ENCODE assay signal across 8 mouse cellular contexts in the genomic region with DNA sequence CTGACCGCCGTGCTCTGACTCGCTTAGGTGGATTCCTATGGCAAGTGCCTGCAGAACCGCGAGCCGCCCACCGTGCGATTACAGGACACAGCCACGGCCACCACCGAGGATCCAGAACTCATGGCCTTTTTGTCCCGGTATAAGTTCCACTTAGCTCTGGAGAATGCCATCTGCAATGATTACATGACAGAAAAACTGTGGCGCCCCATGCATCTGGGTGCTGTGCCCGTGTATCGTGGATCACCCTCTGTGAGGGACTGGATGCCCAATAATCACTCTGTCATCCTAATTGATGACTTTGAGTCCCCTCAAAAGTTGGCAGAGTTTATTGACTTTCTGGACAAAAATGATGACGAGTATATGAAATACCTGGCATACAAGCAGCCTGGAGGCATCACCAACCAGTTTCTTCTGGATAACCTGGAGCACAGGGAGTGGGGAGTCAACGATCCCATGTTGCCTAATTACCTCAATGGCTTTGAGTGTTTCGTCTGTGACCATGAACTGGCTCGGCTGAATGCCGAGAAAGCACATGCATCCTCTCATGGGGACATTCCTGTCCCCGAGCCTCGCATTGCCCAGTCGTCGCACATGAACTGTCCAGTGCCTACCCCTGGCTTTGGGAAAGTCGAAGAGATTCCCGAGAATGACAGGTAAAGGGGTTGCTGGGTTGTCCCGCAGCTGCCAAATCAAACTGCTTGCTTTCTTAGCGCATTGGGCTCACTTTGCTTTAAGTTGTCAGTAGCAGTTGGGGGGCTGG. TPM values are rescaled to one million over a fixed set of nuclear protein-coding genes. Genes with fewer than 3 reads are reported as not detected.
DNase-seq lines count a peak whose midpoint lies in the region; ATAC-seq and TF ChIP-seq lines count a peak whose summit lies in the region.

No protein-coding gene starts in this region.

- peak overlapping the region; percentile 60 for H3K4me3 ChIP-seq in ES-Bruce4 (ENCODE audit: low read depth, low read length)
- peak overlapping the region; percentile 79 for H3K4me3 ChIP-seq in intestine, embryonic 14.5 days (ENCODE audit: low read depth, low read length)
- H3K4me3 ChIP-seq in midbrain, embryonic 12.5 days = peak overlapping the region; percentile 90

- peak overlapping the region; percentile 78 for H3K4me2 ChIP-seq in intestine, embryonic 14.5 days (ENCODE audit: low read length)
- peak overlapping the region; percentile 87 for H3K4me2 ChIP-seq in midbrain, embryonic 12.5 days (replicated peaks)

- ATAC-seq in frontal cortex, adult (ENCODE audit: low TSS enrichment) = no peak
- peak; percentile 13 for ATAC-seq in erythroid progenitor cell, adult 5-6 weeks (replicated peaks; ENCODE audit: low FRiP score, poor library complexity, severe bottlenecking)
- no peak for ATAC-seq in intestine, embryonic 14.5 days (replicated peaks; ENCODE audit: low FRiP score, low TSS enrichment, low read depth)
- no peak for ATAC-seq in midbrain, embryonic 12.5 days (ENCODE audit: low FRiP score, low read depth)

- H3K27me3 ChIP-seq in ES-Bruce4 (ENCODE audit: control insufficient read depth, insufficient read depth, low read length, poor library complexity, severe bottlenecking) = no peaks in the 10 kb centered on the region
- H3K27me3 ChIP-seq in intestine, embryonic 14.5 days (replicated peaks; ENCODE audit: control insufficient read depth, insufficient read depth, low read length) = no peaks in the 10 kb centered on the region
- H3K27me3 ChIP-seq in midbrain, embryonic 12.5 days = no peaks in the 10 kb centered on the region

- peak overlapping the region; percentile 47 for H3K9ac ChIP-seq in ES-Bruce4 (ENCODE audit: low read depth, poor library complexity, severe bottlenecking)
- peak overlapping the region; percentile 88 for H3K9ac ChIP-seq in intestine, embryonic 14.5 days (ENCODE audit: low read length)
- H3K9ac ChIP-seq in midbrain, embryonic 12.5 days (replicated peaks) = peak overlapping the region; percentile 91

- TF ChIP-seq EP300 in ES-Bruce4 (IDR thresholded peaks at IDR 0.05; ENCODE audit: insufficient read depth, low read depth, low read length) = no peak

- DNase-seq in frontal cortex, postnatal 10 days (ENCODE audit: low spot score in 2 of 2) = peak; percentile 27 to 30
- DNase-seq in intestine, embryonic 14.5 days (ENCODE audit: low spot score) = no peak
- no peak for DNase-seq in yolk sac, embryonic 10.5 days (ENCODE audit: low spot score)
- no peak for DNase-seq in gastrocnemius, postnatal 36 days

- H3K9me3 ChIP-seq in ES-Bruce4 (replicated peaks; ENCODE audit: control insufficient read depth, insufficient read depth, low read length, poor library complexity, severe bottlenecking) = no peaks in the 10 kb centered on the region
- no peaks in the 10 kb centered on the region for H3K9me3 ChIP-seq in intestine, embryonic 14.5 days (ENCODE audit: control insufficient read depth, low read length)
- no peaks in the 10 kb centered on the region for H3K9me3 ChIP-seq in midbrain, embryonic 12.5 days

- no peak for TF ChIP-seq POLR2A in ES-Bruce4 (IDR thresholded peaks at IDR 0.05; ENCODE audit: insufficient read depth, low read length)

- no peak overlapping the region for H3K27ac ChIP-seq in ES-Bruce4 (ENCODE audit: insufficient read depth, low read length)
- peak overlapping the region; percentile 96 for H3K27ac ChIP-seq in intestine, embryonic 14.5 days (ENCODE audit: low read depth)
- peak overlapping the region; percentile 97 for H3K27ac ChIP-seq in midbrain, embryonic 12.5 days (replicated peaks)

- WGBS in intestine, embryonic 14.5 days = 18% methylated on average over 27 of the region's 27 CpGs
- 15% methylated on average over 27 of the region's 27 CpGs for WGBS in midbrain, embryonic 12.5 days

- H3K36me3 ChIP-seq in ES-Bruce4 (ENCODE audit: control insufficient read depth, insufficient read depth, low read length, poor library complexity, severe bottlenecking) = peaks cover 24% of the 10 kb centered on the region
- peaks cover 46% of the 10 kb centered on the region for H3K36me3 ChIP-seq in intestine, embryonic 14.5 days (ENCODE audit: control insufficient read depth, insufficient read depth, low read length)
- peaks cover 35% of the 10 kb centered on the region for H3K36me3 ChIP-seq in midbrain, embryonic 12.5 days

- no peak for TF ChIP-seq CTCF in ES-Bruce4 (IDR thresholded peaks at IDR 0.05; ENCODE audit: low read depth, low read length)

- intact Hi-C loops in gastrocnemius, postnatal 36 days (cut with DNase I) = no loop called here

- H3K4me1 ChIP-seq in ES-Bruce4 (ENCODE audit: control insufficient read depth, insufficient read depth, low read length) = peaks cover 2% of the 10 kb centered on the region
- H3K4me1 ChIP-seq in intestine, embryonic 14.5 days (replicated peaks; ENCODE audit: control insufficient read depth, insufficient read depth, low read length) = peaks cover 44% of the 10 kb centered on the region
- H3K4me1 ChIP-seq in midbrain, embryonic 12.5 days = peaks cover 51% of the 10 kb centered on the region

RNA-seq across cellular contexts. Expression of a gene that starts 1.2 kb away (rescaled TPM):
- 8.0 and 8.9 TPM in 2 replicates for polyA plus RNA-seq in ES-Bruce4 (2011; ENCODE audit: insufficient read depth, insufficient read length, low read depth, missing spikeins)
- total RNA-seq in erythroid progenitor cell, adult 5-6 weeks (2015; ENCODE audit: low replicate concordance) = 5.9 and 10.1 TPM in 2 replicates
- 6.0 and 10.7 TPM in 2 replicates for total RNA-seq in erythroid progenitor cell, adult 5-6 weeks (2017; ENCODE audit: low replicate concordance)
- polyA plus RNA-seq in intestine, embryonic 14.5 days (2014; fragmentation: Nextera tagmentation; extraction: Ambion mirVana) = 19.6 and 20.0 TPM in 2 replicates
- polyA plus RNA-seq in midbrain, embryonic 12.5 days (2016; fragmentation: Nextera tagmentation; extraction: Ambion mirVana) = 26.8 and 27.0 TPM in 2 replicates
- total RNA-seq in gastrocnemius, postnatal 36 days (2021) = 1 to 10 TPM; 2.5 to 2.7 TPM

RNA-seq across cellular contexts. Expression of a gene that starts 6.9 kb away (rescaled TPM):
- polyA plus RNA-seq in ES-Bruce4 (2011; ENCODE audit: insufficient read depth, insufficient read length, low read depth, missing spikeins) = 131 and 151 TPM in 2 replicates
- 61.6 and 64.1 TPM in 2 replicates for total RNA-seq in erythroid progenitor cell, adult 5-6 weeks (2015; ENCODE audit: low replicate concordance)
- total RNA-seq in erythroid progenitor cell, adult 5-6 weeks (2017; ENCODE audit: low replicate concordance) = 14.1 and 65.5 TPM in 2 replicates
- polyA plus RNA-seq in intestine, embryonic 14.5 days (2014; fragmentation: Nextera tagmentation; extraction: Ambion mirVana) = 231 and 234 TPM in 2 replicates
- 225 and 253 TPM in 2 replicates for polyA plus RNA-seq in midbrain, embryonic 12.5 days (2016; fragmentation: Nextera tagmentation; extraction: Ambion mirVana)
- total RNA-seq in gastrocnemius, postnatal 36 days (2021) = 100 to 1,000 TPM in 1 of 2 experiments, 10 to 100 TPM in 1; 99.9 to 110 TPM

RNA-seq across cellular contexts. Expression of a gene that starts 11.4 kb away (rescaled TPM):
- 37.0 and 37.1 TPM in 2 replicates for polyA plus RNA-seq in ES-Bruce4 (2011; ENCODE audit: insufficient read depth, insufficient read length, low read depth, missing spikeins)
- total RNA-seq in erythroid progenitor cell, adult 5-6 weeks (2015; ENCODE audit: low replicate concordance) = 59.5 and 62.5 TPM in 2 replicates
- total RNA-seq in erythroid progenitor cell, adult 5-6 weeks (2017; ENCODE audit: low replicate concordance) = 29.8 and 30.5 TPM in 2 replicates
- polyA plus RNA-seq in intestine, embryonic 14.5 days (2014; fragmentation: Nextera tagmentation; extraction: Ambion mirVana) = 30.3 and 35.9 TPM in 2 replicates
- 47.6 and 48.9 TPM in 2 replicates for polyA plus RNA-seq in midbrain, embryonic 12.5 days (2016; fragmentation: Nextera tagmentation; extraction: Ambion mirVana)
- 10 to 100 TPM; 28.5 to 30.6 TPM for total RNA-seq in gastrocnemius, postnatal 36 days (2021)

RNA-seq across cellular contexts. Expression of a gene that starts 21.8 kb away (rescaled TPM):
- polyA plus RNA-seq in ES-Bruce4 (2011; ENCODE audit: insufficient read depth, insufficient read length, low read depth, missing spikeins) = 133 and 140 TPM in 2 replicates
- total RNA-seq in erythroid progenitor cell, adult 5-6 weeks (2015; ENCODE audit: low replicate concordance) = 53.3 and 56.2 TPM in 2 replicates
- 34.0 and 80.6 TPM in 2 replicates for total RNA-seq in erythroid progenitor cell, adult 5-6 weeks (2017; ENCODE audit: low replicate concordance)
- 87.4 and 92.4 TPM in 2 replicates for polyA plus RNA-seq in intestine, embryonic 14.5 days (2014; fragmentation: Nextera tagmentation; extraction: Ambion mirVana)
- polyA plus RNA-seq in midbrain, embryonic 12.5 days (2016; fragmentation: Nextera tagmentation; extraction: Ambion mirVana) = 97.5 and 99.5 TPM in 2 replicates
- 10 to 100 TPM; 71.5 to 73.6 TPM for total RNA-seq in gastrocnemius, postnatal 36 days (2021)

RNA-seq across cellular contexts. Expression of a gene that starts 27.8 kb away (rescaled TPM):
- polyA plus RNA-seq in ES-Bruce4 (2011; ENCODE audit: insufficient read depth, insufficient read length, low read depth, missing spikeins) = 6.1 and 7.0 TPM in 2 replicates
- total RNA-seq in erythroid progenitor cell, adult 5-6 weeks (2015; ENCODE audit: low replicate concordance) = not detected in 2 replicates
- total RNA-seq in erythroid progenitor cell, adult 5-6 weeks (2017; ENCODE audit: low replicate concordance) = not detected in 2 replicates
- polyA plus RNA-seq in intestine, embryonic 14.5 days (2014; fragmentation: Nextera tagmentation; extraction: Ambion mirVana) = 0.18 and 0.19 TPM in 2 replicates
- 0.24 and 0.43 TPM in 2 replicates for polyA plus RNA-seq in midbrain, embryonic 12.5 days (2016; fragmentation: Nextera tagmentation; extraction: Ambion mirVana)
- total RNA-seq in gastrocnemius, postnatal 36 days (2021) = 100 to 1,000 TPM; 158 to 184 TPM

Comparison
In these comparisons a context has a peak if more than half of its experiments do, and no peak if none do; other contexts are left out.
1. DNase-seq: peak in frontal cortex, postnatal 10 days (2 of 2); none in intestine, embryonic 14.5 days (single experiment), yolk sac, embryonic 10.5 days (single experiment) and gastrocnemius, postnatal 36 days (0 of 2).
2. Peak in every context shown above with its lines, with median percentiles within 50 percentile points of each other: H3K4me3 ChIP-seq and H3K9ac ChIP-seq.